Mouse (Mus musculus) ovary, adult 10 weeks (tissue): ENCODE results near the gene Aldh1a2. TPM values are rescaled to one million over a fixed set of nuclear protein-coding genes. Genes with fewer than 3 reads are reported as not detected.

Source experiments
- polyA plus RNA-seq: library from polyadenylated mRNA; stranded (reverse); fragments of 350-450 nt; fragmentation: Illumina TruSeq; extraction: RNeasy Lipid Tissue Mini Kit (QIAGEN cat#74804); gene quantifications from one replicate; pipeline ENCODE4 v1.2.3, GENCODE M21; 2014

Gene Aldh1a2
- 73.6 TPM for polyA plus RNA-seq

DNA sequence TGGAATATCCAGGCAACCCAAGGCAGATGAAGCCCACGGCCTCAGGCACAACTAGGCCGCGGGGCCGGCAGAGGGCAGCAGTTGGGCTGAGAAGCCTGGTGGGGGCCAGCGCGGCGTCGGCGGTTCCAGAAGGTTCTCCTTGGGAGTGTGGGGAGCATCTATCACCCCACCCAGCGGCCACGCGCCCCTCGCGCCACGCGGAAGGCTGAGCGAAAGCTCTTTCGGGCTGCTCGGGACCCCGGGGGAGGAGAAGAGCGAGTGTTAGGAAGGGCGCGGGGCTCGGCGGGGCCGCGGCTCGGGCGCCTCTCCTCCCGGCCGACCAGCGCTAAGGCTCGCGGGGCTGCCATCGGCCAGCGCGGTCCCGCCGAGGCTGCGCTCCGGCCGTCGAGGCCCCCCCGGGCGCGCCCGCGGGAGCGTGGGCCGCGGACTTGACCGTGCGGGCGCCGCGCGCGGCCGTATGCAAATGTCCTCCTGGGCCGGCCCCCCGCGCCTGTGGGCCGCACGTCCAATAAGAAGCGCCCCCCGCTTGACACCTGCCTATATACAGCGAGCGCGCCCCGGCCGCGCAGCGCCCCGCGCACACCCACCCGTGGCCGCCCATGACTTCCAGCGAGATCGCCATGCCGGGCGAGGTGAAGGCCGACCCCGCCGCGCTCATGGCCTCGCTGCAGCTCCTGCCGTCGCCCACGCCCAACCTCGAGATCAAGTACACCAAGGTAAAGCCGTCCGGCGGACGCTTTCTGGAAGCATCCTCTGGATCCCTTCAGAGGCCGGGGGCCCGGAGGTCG is at the start of gene Aldh1a2:
TSS of gene Aldh1a2 (plus strand) at position 542 of the 788 bp plus-strand sequence.

GRCm38 (mm10) chr9:71168511-71168910 is 47.1 kb upstream of the Aldh1a2 start, which contains the start of gene Aqp9:
Aqp9 (minus strand) TSS chr9:71168682.

Other genes with a start within 250 kb of the Aldh1a2 start
- 0.77 TPM for gene Aqp9, start 47.1 kb upstream of the Aldh1a2 start, polyA plus RNA-seq